23 mouse cellular contexts compared by ENCODE assay signal in genomic region chr3:51861631-51862030, GRCm38 (mm10).
"Had no signal": no experiment of that assay in that cellular context is flagged by ENCODE, and none has a peak within 500 bp of the region (broad histone marks: within the 10 kb centered on the region; RNA-seq: fewer than 3 reads in every experiment).

No protein-coding gene starts in this region.

- H3K27me3 ChIP-seq: heart, embryonic 12.5 days; intestine, embryonic 15.5 days; limb, embryonic 12.5 days; liver, embryonic 13.5 days had no signal

- H3K36me3 ChIP-seq: heart, embryonic 10.5 days; heart, embryonic 12.5 days; intestine, embryonic 15.5 days; limb, embryonic 12.5 days; liver, embryonic 13.5 days had no signal

- H3K4me2 ChIP-seq: heart, embryonic 12.5 days; intestine, embryonic 15.5 days; limb, embryonic 12.5 days; liver, embryonic 11.5 days; liver, embryonic 13.5 days had no signal

- H3K4me3 ChIP-seq: heart, embryonic 10.5 days; heart, embryonic 12.5 days; hindbrain, embryonic 10.5 days; intestine, embryonic 15.5 days; layer of hippocampus, adult 2 months; left cerebral cortex, adult 2 months; limb, embryonic 10.5 days; limb, embryonic 12.5 days; liver, embryonic 13.5 days had no signal

- H3K27ac ChIP-seq: heart, embryonic 10.5 days; intestine, embryonic 15.5 days; layer of hippocampus, adult 2 months; left cerebral cortex, adult 2 months; limb, embryonic 12.5 days; liver, embryonic 13.5 days had no signal

- H3K9me3 ChIP-seq: heart, embryonic 10.5 days; heart, embryonic 12.5 days; hindbrain, embryonic 10.5 days; intestine, embryonic 15.5 days; limb, embryonic 10.5 days; limb, embryonic 12.5 days; liver, embryonic 13.5 days had no signal

- H3K4me1 ChIP-seq: intestine, embryonic 15.5 days; liver, embryonic 13.5 days had no signal

- ATAC-seq: forebrain, postnatal 0 days; inflammation-experienced regulatory T-cells, adult 6 months; intestine, embryonic 15.5 days; intestine, postnatal 0 days had no signal

- H3K9ac ChIP-seq: forebrain, postnatal 0 days; heart, embryonic 12.5 days; intestine, embryonic 15.5 days; limb, embryonic 12.5 days; liver, embryonic 13.5 days had no signal

- DNase-seq: forebrain, postnatal 0 days; gastrocnemius, postnatal 14 days; heart, adult 18-20 months; heart, postnatal 10 days; heart, postnatal 4 days; kidney, adult 18-20 months; kidney, adult 8-10 months; kidney, postnatal 10 days; kidney, postnatal 25 days; kidney, postnatal 4 days; liver; liver, embryonic 13.5 days had no signal
